ENCODE assay signal across 24 mouse cellular contexts in the genomic region with DNA sequence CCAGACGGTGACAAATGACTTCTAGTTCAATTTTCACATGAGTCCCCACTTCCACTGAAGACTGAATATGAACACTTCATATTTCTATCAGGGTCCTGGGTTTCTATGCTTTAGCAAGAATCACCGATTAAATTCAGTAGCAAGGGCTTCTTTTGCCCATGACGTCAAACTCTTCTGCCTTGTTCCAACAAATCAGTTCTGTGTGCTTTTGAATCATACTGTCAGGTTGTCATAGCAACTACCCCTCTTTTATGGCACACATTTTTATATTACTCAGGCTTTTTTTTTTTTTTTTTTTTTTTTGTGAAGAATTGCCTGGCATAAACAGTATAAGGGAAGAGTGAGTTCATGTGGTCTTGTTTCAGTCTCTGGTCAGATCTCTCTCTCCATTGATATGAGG.
DNase-seq lines count a peak whose midpoint lies in the region; ATAC-seq and TF ChIP-seq lines count a peak whose summit lies in the region.
"Had no signal": no experiment of that assay in that cellular context is flagged by ENCODE, and none has a peak within 500 bp of the region (broad histone marks: within the 10 kb centered on the region; RNA-seq: fewer than 3 reads in every experiment).

No protein-coding gene starts in this region.

- H3K36me3 ChIP-seq in forebrain, embryonic 14.5 days (ENCODE audit: control insufficient read depth, insufficient read depth, low read length) = no peaks in the 10 kb centered on the region
- H3K36me3 ChIP-seq in forebrain, embryonic 12.5 days (replicated peaks) = no peaks in the 10 kb centered on the region
- H3K36me3 ChIP-seq in hindbrain, postnatal 0 days (ENCODE audit: insufficient read depth, low read length) = no peaks in the 10 kb centered on the region
- no peaks in the 10 kb centered on the region for H3K36me3 ChIP-seq in hindbrain, embryonic 11.5 days (ENCODE audit: control insufficient read depth, insufficient read depth, low read length)
- H3K36me3 ChIP-seq in kidney, embryonic 14.5 days (ENCODE audit: control insufficient read depth, insufficient read depth, low read length) = no peaks in the 10 kb centered on the region
- H3K36me3 ChIP-seq: embryonic facial prominence, embryonic 12.5 days; embryonic facial prominence, embryonic 15.5 days; hindbrain, embryonic 13.5 days had no signal

- H3K9ac ChIP-seq in forebrain, embryonic 14.5 days (ENCODE audit: low read length) = no peak overlapping the region
- no peak overlapping the region for H3K9ac ChIP-seq in forebrain, embryonic 12.5 days
- H3K9ac ChIP-seq in hindbrain, postnatal 0 days (replicated peaks; ENCODE audit: low read length) = no peak overlapping the region
- H3K9ac ChIP-seq in hindbrain, embryonic 11.5 days (ENCODE audit: low read depth, low read length) = no peak overlapping the region
- no peak overlapping the region for H3K9ac ChIP-seq in kidney, embryonic 14.5 days (ENCODE audit: low read depth, low read length)
- H3K9ac ChIP-seq: embryonic facial prominence, embryonic 12.5 days; embryonic facial prominence, embryonic 15.5 days; forebrain, embryonic 13.5 days; hindbrain, embryonic 13.5 days had no signal

- H3K9me3 ChIP-seq in forebrain, embryonic 14.5 days (replicated peaks; ENCODE audit: control insufficient read depth, low read length) = no peaks in the 10 kb centered on the region
- no peaks in the 10 kb centered on the region for H3K9me3 ChIP-seq in forebrain, embryonic 12.5 days
- H3K9me3 ChIP-seq in hindbrain, postnatal 0 days (ENCODE audit: low read length) = no peaks in the 10 kb centered on the region
- no peaks in the 10 kb centered on the region for H3K9me3 ChIP-seq in hindbrain, embryonic 11.5 days (ENCODE audit: control insufficient read depth, low read length)
- no peaks in the 10 kb centered on the region for H3K9me3 ChIP-seq in kidney, embryonic 14.5 days (ENCODE audit: control insufficient read depth, low read length)
- H3K9me3 ChIP-seq: embryonic facial prominence, embryonic 12.5 days; embryonic facial prominence, embryonic 15.5 days; forebrain, embryonic 13.5 days; hindbrain, embryonic 13.5 days had no signal

- no peaks in the 10 kb centered on the region for H3K4me1 ChIP-seq in forebrain, embryonic 14.5 days (ENCODE audit: control insufficient read depth, insufficient read depth, low read length)
- H3K4me1 ChIP-seq in forebrain, embryonic 12.5 days = no peaks in the 10 kb centered on the region
- H3K4me1 ChIP-seq in hindbrain, postnatal 0 days (ENCODE audit: insufficient read depth, low read length) = no peaks in the 10 kb centered on the region
- no peaks in the 10 kb centered on the region for H3K4me1 ChIP-seq in hindbrain, embryonic 11.5 days (replicated peaks; ENCODE audit: control insufficient read depth, insufficient read depth, low read length)
- no peaks in the 10 kb centered on the region for H3K4me1 ChIP-seq in kidney, embryonic 14.5 days (ENCODE audit: control insufficient read depth, insufficient read depth, low read length)
- H3K4me1 ChIP-seq: embryonic facial prominence, embryonic 12.5 days; embryonic facial prominence, embryonic 15.5 days; forebrain, embryonic 13.5 days; hindbrain, embryonic 13.5 days had no signal

- no peak overlapping the region for H3K27ac ChIP-seq in forebrain, embryonic 14.5 days (ENCODE audit: low read depth, low read length)
- no peak overlapping the region for H3K27ac ChIP-seq in forebrain, embryonic 12.5 days
- no peak overlapping the region for H3K27ac ChIP-seq in hindbrain, postnatal 0 days
- no peak overlapping the region for H3K27ac ChIP-seq in hindbrain, embryonic 11.5 days (ENCODE audit: low read depth, low read length)
- H3K27ac ChIP-seq in kidney, embryonic 14.5 days (ENCODE audit: low read depth, low read length) = no peak overlapping the region
- H3K27ac ChIP-seq: embryonic facial prominence, embryonic 12.5 days; embryonic facial prominence, embryonic 15.5 days; forebrain, embryonic 13.5 days; gastrocnemius, adult 2 months; hindbrain, embryonic 13.5 days had no signal

- TF ChIP-seq CTCF in hindbrain, postnatal 0 days (IDR thresholded peaks at IDR 0.05; ENCODE audit: low read depth) = no peak

- DNase-seq in forebrain, embryonic 14.5 days (ENCODE audit: low spot score) = peak; percentile 34
- peak; percentile 1 for DNase-seq in hindbrain, postnatal 0 days (ENCODE audit: low spot score)
- DNase-seq in hindbrain, embryonic 11.5 days (ENCODE audit: low spot score) = no peak
- peak; percentile 33 for DNase-seq in brain, adult 2 months (ENCODE audit: low read depth, low spot score)
- DNase-seq: adrenal gland, adult 8-10 months; adrenal gland, postnatal 25 days; cerebellum, adult 11 months; cerebellum, adult 2 months; cerebellum, adult 9-11 months; cerebellum, postnatal 25 days; gastrocnemius, adult 2 months; gastrocnemius, postnatal 14 days; heart, adult 11 months had no signal

- no peak overlapping the region for H3K4me2 ChIP-seq in forebrain, embryonic 14.5 days (ENCODE audit: low read length)
- H3K4me2 ChIP-seq in forebrain, embryonic 12.5 days = no peak overlapping the region
- no peak overlapping the region for H3K4me2 ChIP-seq in hindbrain, postnatal 0 days (ENCODE audit: low read depth, low read length)
- no peak overlapping the region for H3K4me2 ChIP-seq in hindbrain, embryonic 11.5 days (replicated peaks; ENCODE audit: low read depth, low read length)
- H3K4me2 ChIP-seq in kidney, embryonic 14.5 days (replicated peaks; ENCODE audit: low read depth, low read length) = no peak overlapping the region
- H3K4me2 ChIP-seq: embryonic facial prominence, embryonic 12.5 days; embryonic facial prominence, embryonic 15.5 days; forebrain, embryonic 13.5 days; heart, embryonic 11.5 days; hindbrain, embryonic 13.5 days had no signal

- no peak overlapping the region for H3K4me3 ChIP-seq in forebrain, embryonic 14.5 days (ENCODE audit: low read depth, low read length)
- no peak overlapping the region for H3K4me3 ChIP-seq in forebrain, embryonic 12.5 days (replicated peaks)
- no peak overlapping the region for H3K4me3 ChIP-seq in hindbrain, postnatal 0 days (ENCODE audit: low read length)
- H3K4me3 ChIP-seq in hindbrain, embryonic 11.5 days (ENCODE audit: low read depth, low read length) = no peak overlapping the region
- H3K4me3 ChIP-seq in kidney, embryonic 14.5 days (ENCODE audit: low read length) = no peak overlapping the region
- H3K4me3 ChIP-seq: embryonic facial prominence, embryonic 12.5 days; embryonic facial prominence, embryonic 15.5 days; forebrain, embryonic 13.5 days; gastrocnemius, adult 2 months; hindbrain, embryonic 13.5 days had no signal

- WGBS in forebrain, embryonic 14.5 days = 84% methylated on average over 3 of the region's 3 CpGs
- 85% methylated on average over 3 of the region's 3 CpGs for WGBS in forebrain, embryonic 12.5 days
- WGBS in hindbrain, postnatal 0 days = 74% methylated on average over 3 of the region's 3 CpGs
- WGBS in hindbrain, embryonic 11.5 days = 87% methylated on average over 3 of the region's 3 CpGs
- WGBS in kidney, embryonic 14.5 days = 88% methylated on average over 3 of the region's 3 CpGs

- H3K27me3 ChIP-seq in forebrain, embryonic 14.5 days (replicated peaks; ENCODE audit: control insufficient read depth, insufficient read depth, low read length) = no peaks in the 10 kb centered on the region
- no peaks in the 10 kb centered on the region for H3K27me3 ChIP-seq in forebrain, embryonic 12.5 days
- H3K27me3 ChIP-seq in hindbrain, postnatal 0 days (ENCODE audit: insufficient read depth, low read length) = no peaks in the 10 kb centered on the region
- no peaks in the 10 kb centered on the region for H3K27me3 ChIP-seq in hindbrain, embryonic 11.5 days (ENCODE audit: control insufficient read depth, insufficient read depth, low read length)
- no peaks in the 10 kb centered on the region for H3K27me3 ChIP-seq in kidney, embryonic 14.5 days (ENCODE audit: control insufficient read depth, insufficient read depth, low read length)
- H3K27me3 ChIP-seq: embryonic facial prominence, embryonic 12.5 days; embryonic facial prominence, embryonic 15.5 days; forebrain, embryonic 13.5 days; hindbrain, embryonic 13.5 days had no signal

- no peak for ATAC-seq in forebrain, embryonic 14.5 days
- ATAC-seq in forebrain, embryonic 12.5 days (ENCODE audit: low FRiP score) = no peak
- ATAC-seq in hindbrain, postnatal 0 days = no peak
- ATAC-seq in hindbrain, embryonic 11.5 days (ENCODE audit: low FRiP score) = no peak
- no peak for ATAC-seq in kidney, embryonic 14.5 days (ENCODE audit: low FRiP score, low TSS enrichment)
- ATAC-seq: activated CD4-positive, CD25-positive, alpha-beta regulatory T cell, adult 4 months; forebrain, embryonic 13.5 days; hindbrain, embryonic 16.5 days; inflammation-experienced regulatory T-cells, adult 6 months; intestine, embryonic 16.5 days had no signal
